Mouse (Mus musculus) cerebellum, adult 2 months (tissue): ENCODE results near the gene Tnks2.

Experiments
- CTCF ChIP-seq: fragments of 200-500 bp; IDR thresholded peaks from 2 replicates; pipeline ENCODE4 v1.5.1; 2011; ENCODE audit warnings: low read depth, mild to moderate bottlenecking, control low read depth, low read length, moderate library complexity, borderline replicate concordance; ENCODE audit not compliant: insufficient read depth
- POLR2A ChIP-seq: fragments of 200-500 bp; IDR thresholded peaks from 2 replicates; pipeline ENCODE4 v1.6.1; 2011; ENCODE audit warnings: low read length, control low read depth, borderline replicate concordance; ENCODE audit not compliant: insufficient read depth

GRCm38 (mm10) chr19:36827650-36828049 is 6.4 kb upstream of the Tnks2 start:
- TF ChIP-seq CTCF (no peak), POLR2A (no peak)
